Mouse (Mus musculus) lung, postnatal 0 days (tissue): Measurements from ENCODE around the gene Myl7. TPM values are rescaled to one million over a fixed set of nuclear protein-coding genes. Genes with fewer than 3 reads are reported as not detected.

Source experiments
- ATAC-seq: fragments of 200-750 bp; cut with Nextera tagmentation; 2 replicates; pipeline ENCODE4 v1.8.0; 2017; ENCODE audit warnings: moderate library complexity
- DNase-seq: peaks from one replicate; pipeline ENCODE4 v3.0.0-alpha.2; 2016; ENCODE audit warnings: low spot score
- H3K27ac ChIP-seq: fragments of 300-500 bp; sonication (generic); 2 replicates; pipeline ENCODE4 v1.5.1; 2014; ENCODE audit warnings: antibody characterized with exemption, mild to moderate bottlenecking, low read length, mixed read lengths
- H3K27me3 ChIP-seq: fragments of 300-500 bp; sonication (generic); replicated peaks from 2 replicates; pipeline ENCODE4 v1.6.1; 2014; ENCODE audit warnings: low read length, mixed read lengths; ENCODE audit not compliant: insufficient read depth
- H3K36me3 ChIP-seq: fragments of 300-500 bp; sonication (generic); 2 replicates; pipeline ENCODE4 v1.6.1; 2014; ENCODE audit warnings: low read length, mixed read lengths; ENCODE audit not compliant: insufficient read depth
- H3K4me1 ChIP-seq: fragments of 300-500 bp; sonication (generic); 2 replicates; pipeline ENCODE4 v1.6.1; 2014; ENCODE audit warnings: antibody characterized with exemption, low read depth, low read length, mixed read lengths; ENCODE audit not compliant: insufficient read depth
- H3K4me2 ChIP-seq: fragments of 300-500 bp; sonication (generic); replicated peaks from 2 replicates; pipeline ENCODE4 v1.6.1; 2014; ENCODE audit warnings: low read depth, mild to moderate bottlenecking, low read length, moderate library complexity, mixed read lengths
- H3K4me3 ChIP-seq: fragments of 300-500 bp; sonication (generic); 2 replicates; pipeline ENCODE4 v1.5.1; 2014; ENCODE audit warnings: low read depth, low read length
- H3K9ac ChIP-seq: fragments of 300-500 bp; sonication (generic); replicated peaks from 2 replicates; pipeline ENCODE4 v1.6.1; 2014; ENCODE audit warnings: low read depth, mild to moderate bottlenecking
- H3K9me3 ChIP-seq: fragments of 300-500 bp; sonication (generic); 2 replicates; pipeline ENCODE4 v1.6.1; 2016; ENCODE audit warnings: low read length, mixed read lengths
- CTCF ChIP-seq: IDR thresholded peaks from 2 replicates; pipeline ENCODE4 v1.5.1; 2016; ENCODE audit warnings: antibody characterized with exemption, mild to moderate bottlenecking
- EP300 ChIP-seq: IDR thresholded peaks from 2 replicates; pipeline ENCODE4 v1.6.1; 2016; ENCODE audit warnings: antibody characterized with exemption, mild to moderate bottlenecking, control low read depth
- WGBS: fragments of 180-500 bp; shearing (Covaris S2); extraction: QIAGEN DNeasy Blood & Tissue Kit; methylation state at CpG from one replicate; pipeline ENCODE4 v1.1.7; 2014; 5-methylcytosine and 5-hydroxymethylcytosine counted together
- polyA plus RNA-seq: library from polyadenylated mRNA; unstranded; fragments of >200 nt; fragmentation: Nextera tagmentation; extraction: Ambion mirVana; gene quantifications from 2 replicates; pipeline ENCODE4 v1.2.1, GENCODE M21; 2015

Gene Myl7
- polyA plus RNA-seq, 1 experiment from 2014 or later, result 327 TPM

GRCm38 (mm10) chr11:5907096-5907495, 8.5 kb upstream of the Myl7 start:
- ATAC-seq (no peak), DNase-seq (no peak)
- H3K27me3 ChIP-seq, result no peaks in the 10 kb centered on the region
- no peaks in the 10 kb centered on the region for H3K36me3 ChIP-seq
- no peak overlapping the region for H3K4me2 ChIP-seq
- H3K9ac ChIP-seq, result no peak overlapping the region
- WGBS, result 57% methylated on average over 5 of the region's 5 CpGs
- H3K4me3 ChIP-seq, result no peak overlapping the region
- no peaks in the 10 kb centered on the region; the same call in 1 of the 2 replicates for H3K4me1 ChIP-seq
- no peak overlapping the region for H3K27ac ChIP-seq
- no peaks in the 10 kb centered on the region for H3K9me3 ChIP-seq
- TF ChIP-seq EP300 (no peak), CTCF (no peak)

GRCm38 (mm10) chr11:5905778-5906518, 7.4 kb upstream of the Myl7 start:
- no peak overlapping the region for H3K9ac ChIP-seq
- ATAC-seq, result no peak
- no peak overlapping the region for H3K4me2 ChIP-seq
- DNase-seq, result no peak
- no peak overlapping the region for H3K27ac ChIP-seq
- H3K36me3 ChIP-seq, result no peaks in the 10 kb centered on the region
- H3K4me3 ChIP-seq, result no peak overlapping the region
- H3K4me1 ChIP-seq, result no peaks in the 10 kb centered on the region; the same call in 1 of the 2 replicates
- no peak for TF ChIP-seq CTCF
- TF ChIP-seq EP300, result no peak
- H3K9me3 ChIP-seq, result no peaks in the 10 kb centered on the region
- 82% methylated on average over 10 of the region's 10 CpGs for WGBS
- no peaks in the 10 kb centered on the region for H3K27me3 ChIP-seq

- no peaks in the 10 kb centered on the region for H3K36me3 ChIP-seq
- no peak overlapping the region for H3K4me3 ChIP-seq
- WGBS, result 83% methylated on average over 6 of the region's 6 CpGs
- TF ChIP-seq CTCF (no peak), EP300 (no peak)
- H3K4me1 ChIP-seq, result no peaks in the 10 kb centered on the region; the same call in 1 of the 2 replicates
- H3K9ac ChIP-seq, result no peak overlapping the region
- ATAC-seq (no peak), DNase-seq (no peak)
- no peak overlapping the region for H3K4me2 ChIP-seq
- H3K9me3 ChIP-seq, result no peaks in the 10 kb centered on the region
- no peaks in the 10 kb centered on the region for H3K27me3 ChIP-seq
- no peak overlapping the region for H3K27ac ChIP-seq
These were observed 6.3 kb upstream of the Myl7 start for GRCm38 (mm10) chr11:5904871-5905270.

GRCm38 (mm10) chr11:5904357-5904756, 5.8 kb upstream of the Myl7 start:
- Histone ChIP-seq H3K4me1 (no peaks in the 10 kb centered on the region; the same call in 1 of the 2 replicates), H3K4me2 (no peak overlapping the region), H3K27ac (no peak overlapping the region), H3K36me3 (no peaks in the 10 kb centered on the region), H3K9me3 (no peaks in the 10 kb centered on the region), H3K27me3 (no peaks in the 10 kb centered on the region), H3K4me3 (no peak overlapping the region), H3K9ac (no peak overlapping the region)
- TF ChIP-seq EP300, result no peak
- TF ChIP-seq CTCF, result no peak
- 73% methylated on average over 19 of the region's 19 CpGs for WGBS
- DNase-seq (no peak), ATAC-seq (no peak)

- ATAC-seq (no peak), DNase-seq (no peak)
These were observed 5.3 kb upstream of the Myl7 start for GRCm38 (mm10) chr11:5903844-5904243.

GRCm38 (mm10) chr11:5902390-5902789, 3.8 kb upstream of the Myl7 start:
- peaks cover 7% of the 10 kb centered on the region; the same call in 1 of the 2 replicates for H3K4me1 ChIP-seq
- no peaks in the 10 kb centered on the region for H3K9me3 ChIP-seq
- DNase-seq (peak; percentile 37), ATAC-seq (peak; percentile 30)
- H3K9ac ChIP-seq, result no peak overlapping the region
- H3K27ac ChIP-seq, result no peak overlapping the region
- no peaks in the 10 kb centered on the region for H3K36me3 ChIP-seq
- H3K4me2 ChIP-seq, result peak overlapping the region; percentile 51
- no peaks in the 10 kb centered on the region for H3K27me3 ChIP-seq
- WGBS, result 24% methylated on average over 6 of the region's 6 CpGs
- H3K4me3 ChIP-seq, result 0 out of 2 replicates have a peak overlapping the region, but pooled peaks have one; percentile 17
- TF ChIP-seq EP300, result no peak
- TF ChIP-seq CTCF, result no peak

More at GRCm38 (mm10) chr11:5903844-5904243, 5.3 kb upstream of the Myl7 start:
- Histone ChIP-seq H3K9ac (no peak overlapping the region), H3K27me3 (no peaks in the 10 kb centered on the region), H3K4me1 (no peaks in the 10 kb centered on the region; the same call in 1 of the 2 replicates), H3K27ac (no peak overlapping the region), H3K36me3 (no peaks in the 10 kb centered on the region), H3K9me3 (no peaks in the 10 kb centered on the region), H3K4me2 (no peak overlapping the region), H3K4me3 (no peak overlapping the region)
- TF ChIP-seq CTCF (no peak), EP300 (no peak)
- WGBS, result 76% methylated on average over 2 of the region's 2 CpGs
